Mouse (Mus musculus): Measurements from ENCODE around the gene Psapl1.

GRCm38 (mm10) chr5:36199519-36199918 lies 4.3 kb upstream of the Psapl1 start:
- TF ChIP-seq CTCF (conservative IDR thresholded peaks at IDR 0.05 in 1 of 2, IDR thresholded peaks at IDR 0.05 in 1 of 2; ENCODE audit: low read depth in 2 of 2, low read length in 2 of 2) (no peak), TCF12 (IDR thresholded peaks at IDR 0.05; ENCODE audit: low read depth, low read length) (no peak), POLR2AphosphoS2 (IDR thresholded peaks at IDR 0.05; ENCODE audit: low read depth, low read length) (no peak), JUND (conservative IDR thresholded peaks at IDR 0.05; ENCODE audit: low read depth, low read length) (no peak), ELF1 (IDR thresholded peaks at IDR 0.05; ENCODE audit: low read depth, low read length) (no peak), BHLHE40 (IDR thresholded peaks at IDR 0.05; ENCODE audit: low read depth, low read length) (no peak), MAFK (IDR thresholded peaks at IDR 0.05; ENCODE audit: insufficient replicate concordance, low read length) (no peak), TBP (conservative IDR thresholded peaks at IDR 0.05; ENCODE audit: low read depth, low read length) (no peak), RCOR1 (conservative IDR thresholded peaks at IDR 0.05; ENCODE audit: low read depth, low read length) (no peak), EP300 (IDR thresholded peaks at IDR 0.05; ENCODE audit: low read length) (no peak)
